Comparison of ENCODE assay signal across 14 mouse cellular contexts in the genomic region with DNA sequence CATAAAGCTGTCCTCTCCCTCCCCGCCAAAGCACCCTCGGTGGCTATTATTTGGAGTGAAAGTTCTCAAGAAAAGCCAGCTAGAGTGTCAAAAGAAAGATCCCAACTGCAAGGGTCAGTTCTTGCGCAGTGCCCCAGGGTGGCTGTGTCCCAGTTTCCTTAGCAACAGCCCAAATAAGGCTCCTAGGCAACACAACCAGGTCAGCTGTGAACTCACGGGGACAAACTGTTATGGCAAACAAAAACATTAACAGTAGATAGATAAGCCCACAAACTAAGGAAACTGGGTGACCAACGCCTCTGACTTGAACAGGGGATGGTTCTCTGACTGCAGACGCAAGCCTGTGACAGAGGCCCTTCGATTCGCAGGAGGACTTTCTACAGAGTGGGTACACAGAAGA. TPM values are rescaled to one million over a fixed set of nuclear protein-coding genes. Genes with fewer than 3 reads are reported as not detected.
DNase-seq lines count a peak whose midpoint lies in the region; ATAC-seq and TF ChIP-seq lines count a peak whose summit lies in the region.
"Had no signal": no experiment of that assay in that cellular context is flagged by ENCODE, and none has a peak within 500 bp of the region (broad histone marks: within the 10 kb centered on the region; RNA-seq: fewer than 3 reads in every experiment).

No protein-coding gene starts in this region.

- peak; percentile 58; the same call in 1 of the 2 replicates for ATAC-seq in hindbrain, postnatal 0 days
- no peak for ATAC-seq in hindbrain, embryonic 12.5 days (ENCODE audit: low FRiP score)
- ATAC-seq in liver, postnatal 0 days, result peak; percentile 73
- ATAC-seq: inflammation-experienced regulatory T-cells, adult 6 months had no signal

- peak; percentile 33 for DNase-seq in hindbrain, postnatal 0 days (ENCODE audit: low spot score)
- DNase-seq in liver, postnatal 0 days, result peak; percentile 39
- no peak for DNase-seq in liver
- DNase-seq in kidney, postnatal 25 days, result peak; percentile 8 to 64
- peak; percentile 22 for DNase-seq in retina, adult 2 months (ENCODE audit: low read depth, low spot score)
- no peak for DNase-seq in heart, adult 2 months
- no peak for DNase-seq in urinary bladder, adult 2 months (ENCODE audit: low spot score)
- DNase-seq: heart, adult 11 months; thymus, postnatal 4 days had no signal

- H3K79me2 ChIP-seq in heart, adult 2 months (replicated peaks; ENCODE audit: control insufficient read depth, insufficient read depth, low read length), result no peaks in the 10 kb centered on the region

- peak overlapping the region; percentile 52; the same call in 1 of the 2 replicates for H3K27ac ChIP-seq in hindbrain, postnatal 0 days
- H3K27ac ChIP-seq in hindbrain, embryonic 12.5 days, result no peak overlapping the region
- H3K27ac ChIP-seq in liver, postnatal 0 days (ENCODE audit: low read depth), result peak overlapping the region; percentile 70; the same call in 1 of the 2 replicates
- H3K27ac ChIP-seq in heart, adult 2 months, result no peak overlapping the region
- H3K27ac ChIP-seq: limb, embryonic 13.5 days; macrophage; neural tube, embryonic 15.5 days had no signal

- no peaks in the 10 kb centered on the region for H3K27me3 ChIP-seq in hindbrain, postnatal 0 days (ENCODE audit: insufficient read depth, low read length)
- no peaks in the 10 kb centered on the region for H3K27me3 ChIP-seq in hindbrain, embryonic 12.5 days
- H3K27me3 ChIP-seq in liver, postnatal 0 days (ENCODE audit: insufficient read depth, low read length), result no peaks in the 10 kb centered on the region
- no peaks in the 10 kb centered on the region for H3K27me3 ChIP-seq in heart, adult 2 months (ENCODE audit: control insufficient read depth, insufficient read depth, low read length)
- H3K27me3 ChIP-seq: limb, embryonic 13.5 days; neural tube, embryonic 15.5 days had no signal

- H3K36me3 ChIP-seq in hindbrain, postnatal 0 days (ENCODE audit: insufficient read depth, low read length), result peaks cover 51% of the 10 kb centered on the region
- H3K36me3 ChIP-seq in hindbrain, embryonic 12.5 days, result peaks cover 77% of the 10 kb centered on the region
- peaks cover 25% of the 10 kb centered on the region for H3K36me3 ChIP-seq in liver, postnatal 0 days (replicated peaks; ENCODE audit: insufficient read depth, low read length)
- H3K36me3 ChIP-seq in heart, adult 2 months (ENCODE audit: control insufficient read depth, insufficient read depth, low read length), result no peaks in the 10 kb centered on the region

- H3K4me1 ChIP-seq in hindbrain, postnatal 0 days (ENCODE audit: insufficient read depth, low read length), result no peaks in the 10 kb centered on the region
- H3K4me1 ChIP-seq in hindbrain, embryonic 12.5 days, result no peaks in the 10 kb centered on the region
- H3K4me1 ChIP-seq in liver, postnatal 0 days (ENCODE audit: insufficient read depth), result no peaks in the 10 kb centered on the region
- no peaks in the 10 kb centered on the region for H3K4me1 ChIP-seq in heart, adult 2 months (ENCODE audit: control insufficient read depth, insufficient read depth, low read length)
- H3K4me1 ChIP-seq: limb, embryonic 13.5 days; neural tube, embryonic 15.5 days had no signal

- 51% methylated on average over 8 of the region's 8 CpGs for WGBS in hindbrain, postnatal 0 days
- WGBS in hindbrain, embryonic 12.5 days, result 68% methylated on average over 8 of the region's 8 CpGs
- WGBS in liver, postnatal 0 days (ENCODE audit: insufficient replicate concordance), result 68% methylated on average over 8 of the region's 8 CpGs
- WGBS in heart, adult 2 months, result 65% methylated on average over 8 of the region's 8 CpGs

- intact Hi-C loops in heart, adult 2 months (cut with DNase I), result loop anchor here (5.0 kb wide), 1 partner anchor 93 kb away; no protein-coding TSS in a partner anchor

- no peak overlapping the region for H3K4me2 ChIP-seq in hindbrain, postnatal 0 days (ENCODE audit: low read depth, low read length)
- H3K4me2 ChIP-seq in hindbrain, embryonic 12.5 days (replicated peaks), result no peak overlapping the region
- H3K4me2 ChIP-seq in liver, postnatal 0 days (ENCODE audit: low read depth, low read length), result no peak overlapping the region
- H3K4me2 ChIP-seq: limb, embryonic 13.5 days; neural tube, embryonic 15.5 days had no signal

- no peak for TF ChIP-seq CTCF in hindbrain, postnatal 0 days (IDR thresholded peaks at IDR 0.05; ENCODE audit: low read depth)
- TF ChIP-seq CTCF in liver, postnatal 0 days (IDR thresholded peaks at IDR 0.05; ENCODE audit: low read depth), result no peak
- TF ChIP-seq CTCF in heart, adult 2 months (IDR thresholded peaks at IDR 0.05), result no peak

- no peak for TF ChIP-seq EP300 in liver, postnatal 0 days (IDR thresholded peaks at IDR 0.05; ENCODE audit: low read depth)
- no peak for TF ChIP-seq EP300 in heart, adult 2 months (IDR thresholded peaks at IDR 0.05; ENCODE audit: insufficient read depth, low read depth, low read length)

- H3K9ac ChIP-seq in hindbrain, postnatal 0 days (replicated peaks; ENCODE audit: low read length), result no peak overlapping the region
- no peak overlapping the region for H3K9ac ChIP-seq in hindbrain, embryonic 12.5 days
- H3K9ac ChIP-seq in liver, postnatal 0 days (replicated peaks), result no peak overlapping the region
- H3K9ac ChIP-seq in heart, adult 2 months (ENCODE audit: low read depth, low read length), result no peak overlapping the region
- H3K9ac ChIP-seq: limb, embryonic 13.5 days; neural tube, embryonic 15.5 days had no signal

- no peak for TF ChIP-seq POLR2A in heart, adult 2 months (IDR thresholded peaks at IDR 0.05; ENCODE audit: insufficient read depth, low read depth, low read length)

- H3K4me3 ChIP-seq in hindbrain, postnatal 0 days (ENCODE audit: low read length), result no peak overlapping the region
- H3K4me3 ChIP-seq in hindbrain, embryonic 12.5 days, result no peak overlapping the region
- no peak overlapping the region for H3K4me3 ChIP-seq in liver, postnatal 0 days (ENCODE audit: low read depth, low read length)
- no peak overlapping the region for H3K4me3 ChIP-seq in heart, adult 2 months
- H3K4me3 ChIP-seq: limb, embryonic 13.5 days; neural tube, embryonic 15.5 days had no signal

- H3K9me3 ChIP-seq in hindbrain, postnatal 0 days (ENCODE audit: low read length), result no peaks in the 10 kb centered on the region
- H3K9me3 ChIP-seq in hindbrain, embryonic 12.5 days (replicated peaks), result no peaks in the 10 kb centered on the region
- H3K9me3 ChIP-seq in liver, postnatal 0 days (ENCODE audit: low read length), result no peaks in the 10 kb centered on the region
- H3K9me3 ChIP-seq: limb, embryonic 13.5 days; neural tube, embryonic 15.5 days had no signal

RNA-seq across cellular contexts. Expression of a gene that starts 18.6 kb away (rescaled TPM):
- 7.0 and 7.5 TPM in 2 replicates for total RNA-seq in hindbrain, postnatal 0 days (2014; rRNA removed)
- 17.9 and 18.9 TPM in 2 replicates for polyA plus RNA-seq in hindbrain, postnatal 0 days (2015; fragmentation: Nextera tagmentation; extraction: Ambion mirVana)
- 21.3 and 22.5 TPM in 2 replicates for polyA plus RNA-seq in hindbrain, embryonic 12.5 days (2016; fragmentation: Nextera tagmentation; extraction: Ambion mirVana)
- 4.9 and 5.6 TPM in 2 replicates for polyA plus RNA-seq in liver, postnatal 0 days (2015; fragmentation: Nextera tagmentation; extraction: Ambion mirVana)
- 10 to 100 TPM; 11.6 to 12.5 TPM for total RNA-seq in heart, adult 2 months (2021)
- 3.9 and 5.3 TPM in 2 replicates for polyA plus RNA-seq in heart, adult 2 months (2012; rRNA removed)
- 11.6 and 11.7 TPM in 2 replicates for polyA plus RNA-seq in urinary bladder, adult 2 months (2012; rRNA removed)

RNA-seq across cellular contexts. Expression of a gene that starts 34.3 kb away (rescaled TPM):
- total RNA-seq in hindbrain, postnatal 0 days (2014; rRNA removed), result 3.8 and 4.7 TPM in 2 replicates
- polyA plus RNA-seq in hindbrain, postnatal 0 days (2015; fragmentation: Nextera tagmentation; extraction: Ambion mirVana), result 2.8 and 3.0 TPM in 2 replicates
- 3.8 and 4.0 TPM in 2 replicates for polyA plus RNA-seq in hindbrain, embryonic 12.5 days (2016; fragmentation: Nextera tagmentation; extraction: Ambion mirVana)
- polyA plus RNA-seq in liver, postnatal 0 days (2015; fragmentation: Nextera tagmentation; extraction: Ambion mirVana), result 8.1 TPM in 2 replicates
- total RNA-seq in heart, adult 2 months (2021), result 1 to 10 TPM; 3.1 to 4.2 TPM
- 3.0 and 4.3 TPM in 2 replicates for polyA plus RNA-seq in heart, adult 2 months (2012; rRNA removed)
- 4.3 and 5.0 TPM in 2 replicates for polyA plus RNA-seq in urinary bladder, adult 2 months (2012; rRNA removed)
- polyA plus RNA-seq: macrophage had no signal

Comparison
In these comparisons a context has a peak if more than half of its experiments do, and no peak if none do; other contexts are left out.
1. DNase-seq: peak in hindbrain, postnatal 0 days (single experiment), liver, postnatal 0 days (single experiment), kidney, postnatal 25 days (2 of 2) and retina, adult 2 months (single experiment); none in liver (single experiment), heart, adult 2 months (0 of 2) and urinary bladder, adult 2 months (single experiment).
2. H3K27ac ChIP-seq: peak in hindbrain, postnatal 0 days (single experiment) and liver, postnatal 0 days (single experiment); none in hindbrain, embryonic 12.5 days (single experiment) and heart, adult 2 months (single experiment).